Mouse (Mus musculus): ENCODE measurements around the gene Smyd3. TPM values are rescaled to one million over a fixed set of nuclear protein-coding genes. Genes with fewer than 3 reads are reported as not detected.
"Not testable (repeated sequence)": the region's sequence is repeated elsewhere in the genome, so short reads cannot be mapped to it uniquely, and the experiment has no call there.

Smyd3 gene
- polyA plus RNA-seq, 1 experiment from 2014 or later: 16.7 TPM

- Histone ChIP-seq H3K27me3 (replicated peaks; ENCODE audit: control insufficient read depth, insufficient read depth, low read length) (no peaks in the 10 kb centered on the region), H3K4me3 (ENCODE audit: low read length) (no peak overlapping the region), H3K4me2 (ENCODE audit: low read depth, low read length) (no peak overlapping the region), H3K36me3 (ENCODE audit: control insufficient read depth, insufficient read depth, low read length) (no peaks in the 10 kb centered on the region), H3K9me3 (ENCODE audit: control insufficient read depth, low read length) (no peaks in the 10 kb centered on the region), H3K4me1 (ENCODE audit: control insufficient read depth, insufficient read depth, low read length) (no peaks in the 10 kb centered on the region), H3K9ac (ENCODE audit: low read depth, low read length) (no peak overlapping the region), H3K27ac (ENCODE audit: low read length) (no peak overlapping the region)
- no peak for ATAC-seq
- 78% methylated on average over 10 of the region's 10 CpGs for WGBS
Observed at GRCm38 (mm10) chr1:179169161-179169560, 348.7 kb downstream of the Smyd3 start.

- not testable (repeated sequence) for H3K9ac ChIP-seq (ENCODE audit: low read depth, low read length); H3K27ac ChIP-seq (ENCODE audit: low read length); H3K27me3 ChIP-seq (replicated peaks; ENCODE audit: control insufficient read depth, insufficient read depth, low read length); H3K36me3 ChIP-seq (ENCODE audit: control insufficient read depth, insufficient read depth, low read length); H3K4me2 ChIP-seq (ENCODE audit: low read depth, low read length); H3K4me3 ChIP-seq (ENCODE audit: low read length); H3K9me3 ChIP-seq (ENCODE audit: control insufficient read depth, low read length); H3K4me1 ChIP-seq (ENCODE audit: control insufficient read depth, insufficient read depth, low read length); ATAC-seq
- WGBS: 76% methylated on average over 5 of the region's 5 CpGs
Observed at GRCm38 (mm10) chr1:179164219-179164618, 353.6 kb downstream of the Smyd3 start.

- H3K4me2 ChIP-seq (ENCODE audit: low read depth, low read length); H3K36me3 ChIP-seq (ENCODE audit: control insufficient read depth, insufficient read depth, low read length); H3K4me3 ChIP-seq (ENCODE audit: low read length); H3K27me3 ChIP-seq (replicated peaks; ENCODE audit: control insufficient read depth, insufficient read depth, low read length); ATAC-seq; H3K9me3 ChIP-seq (ENCODE audit: control insufficient read depth, low read length); H3K27ac ChIP-seq (ENCODE audit: low read length); H3K9ac ChIP-seq (ENCODE audit: low read depth, low read length); H3K4me1 ChIP-seq (ENCODE audit: control insufficient read depth, insufficient read depth, low read length): not testable (repeated sequence)
- whole genome bisulfite sequencing: 98% methylated on average over 1 of the region's 1 CpGs
Observed at GRCm38 (mm10) chr1:179162752-179163151, 355.1 kb downstream of the Smyd3 start.

DNA sequence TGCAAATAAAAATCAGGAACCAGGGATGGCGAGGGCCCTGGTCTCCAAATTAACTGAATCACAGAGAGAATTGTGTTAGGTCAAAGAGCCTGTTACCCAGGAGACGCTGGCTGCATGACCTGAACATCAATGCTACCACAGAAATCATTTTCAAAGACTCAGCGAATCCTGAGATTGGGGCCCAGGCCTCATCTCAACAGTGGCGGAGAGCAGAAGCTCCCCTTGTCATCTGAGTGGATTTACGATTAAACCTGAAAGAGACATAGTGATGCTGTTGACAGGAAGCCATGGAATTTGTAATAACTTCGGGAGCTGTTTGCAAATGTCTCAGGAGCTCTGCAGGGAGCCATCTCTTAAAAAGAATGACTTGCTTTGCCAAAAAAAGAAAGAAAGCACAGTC lies 355.9 kb downstream of the Smyd3 start:
- Histone ChIP-seq H3K27ac (ENCODE audit: low read length) (no peak overlapping the region), H3K9me3 (ENCODE audit: control insufficient read depth, low read length) (no peaks in the 10 kb centered on the region), H3K9ac (ENCODE audit: low read depth, low read length) (no peak overlapping the region), H3K27me3 (replicated peaks; ENCODE audit: control insufficient read depth, insufficient read depth, low read length) (no peaks in the 10 kb centered on the region), H3K4me3 (ENCODE audit: low read length) (no peak overlapping the region), H3K4me2 (ENCODE audit: low read depth, low read length) (no peak overlapping the region), H3K36me3 (ENCODE audit: control insufficient read depth, insufficient read depth, low read length) (no peaks in the 10 kb centered on the region), H3K4me1 (ENCODE audit: control insufficient read depth, insufficient read depth, low read length) (no peaks in the 10 kb centered on the region)
- no peak for ATAC-seq
- WGBS: 43% methylated on average over 6 of the region's 6 CpGs

- no peaks in the 10 kb centered on the region for H3K4me1 ChIP-seq (ENCODE audit: control insufficient read depth, insufficient read depth, low read length)
- no peak overlapping the region for H3K4me3 ChIP-seq (ENCODE audit: low read length)
- no peak overlapping the region for H3K27ac ChIP-seq (ENCODE audit: low read length)
- no peaks in the 10 kb centered on the region for H3K27me3 ChIP-seq (replicated peaks; ENCODE audit: control insufficient read depth, insufficient read depth, low read length)
- 75% methylated on average over 3 of the region's 3 CpGs for WGBS
- H3K9me3 ChIP-seq (ENCODE audit: control insufficient read depth, low read length): no peaks in the 10 kb centered on the region
- no peak overlapping the region for H3K4me2 ChIP-seq (ENCODE audit: low read depth, low read length)
- H3K9ac ChIP-seq (ENCODE audit: low read depth, low read length): no peak overlapping the region
- H3K36me3 ChIP-seq (ENCODE audit: control insufficient read depth, insufficient read depth, low read length): no peaks in the 10 kb centered on the region
- no peak for ATAC-seq
Observed at GRCm38 (mm10) chr1:179160697-179161096, 357.1 kb downstream of the Smyd3 start.

- H3K4me2 ChIP-seq (ENCODE audit: low read depth, low read length): no peak overlapping the region
- H3K4me3 ChIP-seq (ENCODE audit: low read length): no peak overlapping the region
- no peak overlapping the region for H3K27ac ChIP-seq (ENCODE audit: low read length)
- 53% methylated on average over 9 of the region's 9 CpGs for WGBS
- H3K27me3 ChIP-seq (replicated peaks; ENCODE audit: control insufficient read depth, insufficient read depth, low read length): no peaks in the 10 kb centered on the region
- ATAC-seq: no peak
- H3K4me1 ChIP-seq (ENCODE audit: control insufficient read depth, insufficient read depth, low read length): no peaks in the 10 kb centered on the region
- H3K36me3 ChIP-seq (ENCODE audit: control insufficient read depth, insufficient read depth, low read length): no peaks in the 10 kb centered on the region
- no peaks in the 10 kb centered on the region for H3K9me3 ChIP-seq (ENCODE audit: control insufficient read depth, low read length)
- no peak overlapping the region for H3K9ac ChIP-seq (ENCODE audit: low read depth, low read length)
Observed at GRCm38 (mm10) chr1:179152376-179152775, 365.5 kb downstream of the Smyd3 start.

DNA sequence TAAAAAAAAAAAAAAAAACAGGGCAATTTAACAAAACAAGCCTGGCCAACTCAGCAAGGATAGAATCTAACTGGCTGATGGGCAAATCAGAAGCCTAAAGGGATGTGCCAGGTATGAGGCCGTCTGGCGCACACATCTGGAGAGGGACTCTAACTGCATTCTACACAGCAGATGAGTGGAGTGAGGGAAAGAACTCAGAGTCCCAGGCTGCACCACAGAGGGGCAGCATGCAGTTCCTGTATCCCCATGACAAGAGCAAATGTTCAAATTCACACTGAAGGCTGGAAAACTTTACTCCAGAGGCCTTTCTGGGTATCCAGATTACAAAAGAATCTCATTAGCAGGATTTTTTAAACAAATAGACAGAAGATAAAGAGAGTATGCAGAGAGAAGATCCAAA lies 366.6 kb downstream of the Smyd3 start:
- no peaks in the 10 kb centered on the region for H3K9me3 ChIP-seq (ENCODE audit: control insufficient read depth, low read length)
- no peaks in the 10 kb centered on the region for H3K4me1 ChIP-seq (ENCODE audit: control insufficient read depth, insufficient read depth, low read length)
- H3K27ac ChIP-seq (ENCODE audit: low read length): no peak overlapping the region
- WGBS: 80% methylated on average over 2 of the region's 2 CpGs
- no peak overlapping the region for H3K9ac ChIP-seq (ENCODE audit: low read depth, low read length)
- H3K36me3 ChIP-seq (ENCODE audit: control insufficient read depth, insufficient read depth, low read length): no peaks in the 10 kb centered on the region
- H3K4me2 ChIP-seq (ENCODE audit: low read depth, low read length): no peak overlapping the region
- H3K4me3 ChIP-seq (ENCODE audit: low read length): no peak overlapping the region
- no peaks in the 10 kb centered on the region for H3K27me3 ChIP-seq (replicated peaks; ENCODE audit: control insufficient read depth, insufficient read depth, low read length)
- no peak for ATAC-seq

DNA sequence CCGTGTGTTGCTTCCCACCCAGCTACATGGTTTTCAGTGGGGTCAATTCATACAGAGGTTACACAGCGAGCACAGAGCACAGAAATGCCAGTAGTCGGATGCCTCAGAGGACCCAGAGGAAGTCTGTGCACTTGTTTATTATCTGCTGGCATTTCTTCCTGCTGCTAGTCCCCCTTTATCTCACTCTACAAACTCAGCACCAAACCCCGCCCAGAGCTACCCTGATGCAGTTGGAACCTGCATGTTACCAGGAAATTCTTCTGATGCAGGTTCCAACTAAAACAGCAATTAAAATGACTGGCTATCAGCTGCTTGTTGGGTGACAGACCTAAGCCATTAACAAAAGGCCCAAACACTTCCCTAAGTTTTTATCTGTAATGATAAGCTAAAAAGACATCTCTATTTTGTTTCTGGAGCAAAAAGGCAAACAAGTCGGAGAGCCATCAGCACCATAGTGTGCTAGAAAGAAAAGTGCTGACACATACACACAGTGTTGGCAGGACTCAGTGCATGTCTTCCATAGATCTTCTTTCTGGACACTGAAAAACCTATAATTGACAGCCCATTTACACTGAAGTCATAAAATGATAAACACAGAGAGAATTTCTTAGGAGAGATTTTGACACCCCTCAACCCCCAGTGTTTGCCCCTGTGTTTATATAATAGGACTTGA lies 368.2 kb downstream of the Smyd3 start:
- H3K9ac ChIP-seq (ENCODE audit: low read depth, low read length): no peak overlapping the region
- H3K36me3 ChIP-seq (ENCODE audit: control insufficient read depth, insufficient read depth, low read length): no peaks in the 10 kb centered on the region
- H3K27ac ChIP-seq (ENCODE audit: low read length): no peak overlapping the region
- H3K27me3 ChIP-seq (replicated peaks; ENCODE audit: control insufficient read depth, insufficient read depth, low read length): no peaks in the 10 kb centered on the region
- no peak overlapping the region for H3K4me2 ChIP-seq (ENCODE audit: low read depth, low read length)
- ATAC-seq: no peak
- no peak overlapping the region for H3K4me3 ChIP-seq (ENCODE audit: low read length)
- H3K9me3 ChIP-seq (ENCODE audit: control insufficient read depth, low read length): no peaks in the 10 kb centered on the region
- no peaks in the 10 kb centered on the region for H3K4me1 ChIP-seq (ENCODE audit: control insufficient read depth, insufficient read depth, low read length)
- 66% methylated on average over 5 of the region's 5 CpGs for WGBS

DNA sequence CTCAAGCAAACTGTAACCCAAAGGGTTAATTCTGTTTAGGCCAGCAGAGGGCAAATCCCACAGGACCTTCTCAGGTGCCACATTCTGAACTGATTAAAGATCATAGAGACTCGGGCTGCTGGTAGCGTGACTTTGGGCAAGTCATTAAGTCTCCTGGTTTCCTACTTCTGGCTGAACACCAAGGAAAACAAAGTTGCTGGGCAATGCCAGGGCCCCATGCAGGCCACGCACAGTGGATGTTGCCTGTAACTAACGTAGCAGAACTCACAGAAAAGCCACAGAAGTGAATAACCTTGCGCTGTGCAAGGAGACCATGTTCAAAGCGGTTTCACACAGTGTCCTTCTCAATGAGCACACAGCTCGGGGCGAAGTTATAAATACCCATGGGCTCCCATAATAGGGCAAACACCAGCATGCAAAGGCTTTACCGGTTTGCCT lies 371.1 kb downstream of the Smyd3 start:
- H3K9me3 ChIP-seq (ENCODE audit: control insufficient read depth, low read length): no peaks in the 10 kb centered on the region
- no peak for ATAC-seq
- no peak overlapping the region for H3K9ac ChIP-seq (ENCODE audit: low read depth, low read length)
- no peak overlapping the region for H3K27ac ChIP-seq (ENCODE audit: low read length)
- H3K36me3 ChIP-seq (ENCODE audit: control insufficient read depth, insufficient read depth, low read length): no peaks in the 10 kb centered on the region
- H3K4me1 ChIP-seq (ENCODE audit: control insufficient read depth, insufficient read depth, low read length): no peaks in the 10 kb centered on the region
- H3K4me2 ChIP-seq (ENCODE audit: low read depth, low read length): no peak overlapping the region
- WGBS: 64% methylated on average over 9 of the region's 9 CpGs
- H3K27me3 ChIP-seq (replicated peaks; ENCODE audit: control insufficient read depth, insufficient read depth, low read length): no peaks in the 10 kb centered on the region
- H3K4me3 ChIP-seq (ENCODE audit: low read length): no peak overlapping the region

Data from intestine, embryonic 16.5 days (tissue).